Mouse (Mus musculus) lung, postnatal 0 days (tissue): Measurements from ENCODE around the gene Clock.

Experiments used
- CTCF ChIP-seq: IDR thresholded peaks from 2 replicates; pipeline ENCODE4 v1.5.1; 2016; ENCODE audit warnings: antibody characterized with exemption, mild to moderate bottlenecking
- EP300 ChIP-seq: IDR thresholded peaks from 2 replicates; pipeline ENCODE4 v1.6.1; 2016; ENCODE audit warnings: antibody characterized with exemption, mild to moderate bottlenecking, control low read depth

DNA sequence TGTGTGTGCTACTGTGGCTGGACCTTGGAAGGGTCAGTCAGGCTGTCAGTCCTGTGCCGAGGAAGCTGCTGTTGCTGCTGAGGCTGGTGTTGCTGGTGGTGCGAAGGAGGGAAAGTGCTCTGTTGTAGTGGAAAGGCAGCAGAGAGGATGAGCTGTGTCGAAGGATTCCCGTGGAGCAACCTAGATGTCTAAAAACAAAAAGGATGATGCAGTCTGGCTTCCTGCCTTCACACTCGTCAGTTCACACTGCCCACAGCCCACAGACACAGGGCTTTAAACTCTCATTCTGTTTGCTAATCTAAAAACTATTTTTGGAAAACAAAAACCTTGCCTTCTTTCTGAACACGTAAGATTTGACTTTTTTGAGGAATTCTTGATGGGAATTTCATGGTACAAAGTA is 87.9 kb downstream of the Clock start:
- TF ChIP-seq CTCF (no peak), EP300 (no peak)
